Mouse (Mus musculus) testis, adult 2 months (tissue): ENCODE results near the gene Slc22a12. TPM values are rescaled to one million over a fixed set of nuclear protein-coding genes. Genes with fewer than 3 reads are reported as not detected.
A peak's percentile ranks its signal among the peaks of the same experiment; 100 is the strongest.

Source experiments
- H3K27ac ChIP-seq: fragments of 200-500 bp; 2 replicates; pipeline ENCODE4 v1.5.1; 2012; ENCODE audit warnings: low read depth, low read length; ENCODE audit not compliant: control insufficient read depth, insufficient read depth
- H3K27me3 ChIP-seq: fragments of 200-500 bp; 2 replicates; pipeline ENCODE4 v1.6.1; 2012; ENCODE audit warnings: mild to moderate bottlenecking, low read length, moderate library complexity; ENCODE audit not compliant: control insufficient read depth, insufficient read depth
- H3K36me3 ChIP-seq: fragments of 200-500 bp; 2 replicates; pipeline ENCODE4 v1.6.1; 2012; ENCODE audit warnings: mild to moderate bottlenecking, low read length; ENCODE audit not compliant: control insufficient read depth, insufficient read depth
- H3K4me1 ChIP-seq: fragments of 200-500 bp; 2 replicates; pipeline ENCODE4 v1.6.1; 2012; ENCODE audit warnings: low read length; ENCODE audit not compliant: control insufficient read depth, insufficient read depth
- H3K4me3 ChIP-seq: fragments of 200-500 bp; 2 replicates; pipeline ENCODE4 v1.5.1; 2012; ENCODE audit warnings: low read depth, mild to moderate bottlenecking, low read length, moderate library complexity, mixed read lengths; ENCODE audit not compliant: control insufficient read depth
- CTCF ChIP-seq: fragments of 200-500 bp; IDR thresholded peaks from 2 replicates; pipeline ENCODE4 v1.5.1; 2012; ENCODE audit warnings: low read depth, mild to moderate bottlenecking, inconsistent platforms, low read length, moderate library complexity; ENCODE audit not compliant: control insufficient read depth, insufficient read depth, insufficient replicate concordance
- POLR2A ChIP-seq: fragments of 200-500 bp; IDR thresholded peaks from 2 replicates; pipeline ENCODE4 v1.6.1; 2012; ENCODE audit warnings: low read depth, mild to moderate bottlenecking, inconsistent platforms, low read length, moderate library complexity; ENCODE audit not compliant: control insufficient read depth
- polyA plus RNA-seq: library from polyadenylated mRNA; depleted of rRNA; stranded (reverse); fragments of >200 nt; gene quantifications from 2 replicates; pipeline ENCODE4 v1.2.3, GENCODE M21; 2012; rRNA removed

Gene Slc22a12
- polyA plus RNA-seq, 1 experiment: 6.9 TPM

DNA sequence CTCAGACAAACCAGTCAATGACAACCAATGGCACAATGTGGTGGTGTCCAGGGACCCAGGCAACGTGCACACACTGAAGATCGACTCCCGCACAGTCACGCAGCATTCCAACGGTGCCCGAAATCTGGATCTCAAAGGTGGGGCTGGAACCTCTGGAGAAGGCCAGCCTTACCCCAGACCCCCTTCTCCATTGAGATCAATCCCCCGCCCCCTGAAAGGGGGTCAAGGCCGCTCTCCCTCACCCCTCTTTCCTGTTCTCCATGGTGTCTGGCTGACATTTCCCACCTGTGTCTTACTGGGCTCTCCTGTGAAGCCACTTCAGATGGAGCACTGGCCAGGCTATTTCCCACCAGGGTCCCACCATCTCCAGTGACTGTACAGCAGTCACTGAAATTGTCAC, 51.3 kb downstream of the Slc22a12 start:
- Histone ChIP-seq H3K4me1 (peaks cover 3% of the 10 kb centered on the region; the same call in 1 of the 2 replicates), H3K27ac (no peak overlapping the region), H3K36me3 (no peaks in the 10 kb centered on the region), H3K27me3 (no peaks in the 10 kb centered on the region), H3K4me3 (no peak overlapping the region)
- TF ChIP-seq CTCF (no peak), POLR2A (no peak)

- TF ChIP-seq CTCF: peak; percentile 89; the same call in 1 of the 2 replicates
- TF ChIP-seq POLR2A: no peak
- Histone ChIP-seq H3K4me3 (no peak overlapping the region), H3K27me3 (no peaks in the 10 kb centered on the region), H3K36me3 (no peaks in the 10 kb centered on the region), H3K27ac (no peak overlapping the region), H3K4me1 (peaks cover 3% of the 10 kb centered on the region; the same call in 1 of the 2 replicates)
Measured at GRCm38 (mm10) chr19:6489030-6489429, 53.8 kb downstream of the Slc22a12 start.

Other genes starting within 250 kb of the Slc22a12 start
- gene Cdc42bpg, start 236.6 kb downstream of the Slc22a12 start, polyA plus RNA-seq: 5.3 and 5.4 TPM in 2 replicates
- gene Men1, start 208.1 kb downstream of the Slc22a12 start, polyA plus RNA-seq: 24.6 and 24.8 TPM in 2 replicates
- 21.4 and 24.8 TPM in 2 replicates for gene Map4k2, start 201.9 kb downstream of the Slc22a12 start, polyA plus RNA-seq
- gene Sf1, start 179.3 kb downstream of the Slc22a12 start, polyA plus RNA-seq: 167 and 174 TPM in 2 replicates
- 6.9 and 7.6 TPM in 2 replicates for gene Pygm, start 158.6 kb downstream of the Slc22a12 start, polyA plus RNA-seq
- 8.2 and 8.4 TPM in 2 replicates for gene Rasgrp2, start 143.7 kb downstream of the Slc22a12 start, polyA plus RNA-seq
- 2.5 and 3.2 TPM in 2 replicates for gene Nrxn2, start 124.3 kb downstream of the Slc22a12 start, polyA plus RNA-seq